Mouse (Mus musculus): ENCODE results near the gene Rtn2. TPM values are rescaled to one million over a fixed set of nuclear protein-coding genes. Genes with fewer than 3 reads are reported as not detected.

The Rtn2 gene
- total and polyA plus RNA-seq, 2 experiments from 2014 or later, result 104 to 172 TPM

- Histone ChIP-seq H3K9me3 (ENCODE audit: low read length) (no peaks in the 10 kb centered on the region), H3K27ac (ENCODE audit: low read depth, low read length) (0 out of 2 replicates have a peak overlapping the region, but pooled peaks have one; percentile 8), H3K27me3 (ENCODE audit: insufficient read depth, low read length) (no peaks in the 10 kb centered on the region), H3K4me3 (ENCODE audit: low read depth, low read length) (peak overlapping the region; percentile 36), H3K36me3 (ENCODE audit: insufficient read depth, low read length) (no peaks in the 10 kb centered on the region), H3K4me1 (ENCODE audit: insufficient read depth, low read length) (peaks cover 5% of the 10 kb centered on the region), H3K9ac (replicated peaks; ENCODE audit: low read length, poor library complexity, severe bottlenecking) (peak overlapping the region; percentile 34), H3K4me2 (ENCODE audit: low read depth, low read length, poor library complexity, severe bottlenecking) (peak overlapping the region; percentile 66)
- peak; percentile 42; the same call in 1 of the 2 replicates for ATAC-seq (ENCODE audit: low FRiP score)
- WGBS, result under 1% methylated on average over 22 of the region's 22 CpGs
- no peak for TF ChIP-seq CTCF (IDR thresholded peaks at IDR 0.05)
- DNase-seq (ENCODE audit: low spot score), result peak; percentile 80
These were observed 44.7 kb downstream of the Rtn2 start for GRCm38 (mm10) chr7:19327128-19327527.

DNA sequence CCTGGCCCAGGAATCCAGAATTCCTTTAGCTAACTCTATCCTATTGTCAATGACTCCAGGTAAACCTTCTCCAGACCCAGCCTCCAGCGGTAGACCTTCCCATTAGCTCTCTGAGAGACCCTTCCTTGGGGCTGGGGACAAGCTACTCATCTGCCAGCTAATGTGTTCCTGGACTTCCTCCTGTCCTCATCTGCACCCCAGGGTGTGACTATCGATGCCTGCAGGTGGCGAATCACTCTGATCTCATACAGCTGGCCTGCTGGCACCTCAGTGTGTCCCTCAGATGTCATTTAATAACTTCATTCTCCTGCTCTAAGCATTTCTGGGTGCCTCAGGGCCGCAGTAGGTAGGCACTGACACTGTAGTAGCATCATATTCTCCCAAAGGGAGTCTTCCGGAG lies 45.4 kb downstream of the Rtn2 start:
- WGBS, result 83% methylated on average over 5 of the region's 5 CpGs
- no peaks in the 10 kb centered on the region for H3K36me3 ChIP-seq (ENCODE audit: insufficient read depth, low read length)
- no peak overlapping the region for H3K9ac ChIP-seq (replicated peaks; ENCODE audit: low read length, poor library complexity, severe bottlenecking)
- H3K4me2 ChIP-seq (ENCODE audit: low read depth, low read length, poor library complexity, severe bottlenecking), result no peak overlapping the region
- ATAC-seq (ENCODE audit: low FRiP score) (no peak), DNase-seq (ENCODE audit: low spot score) (no peak)
- H3K4me3 ChIP-seq (ENCODE audit: low read depth, low read length), result no peak overlapping the region
- H3K4me1 ChIP-seq (ENCODE audit: insufficient read depth, low read length), result peaks cover 5% of the 10 kb centered on the region
- no peak overlapping the region for H3K27ac ChIP-seq (ENCODE audit: low read depth, low read length)
- no peak for TF ChIP-seq CTCF (IDR thresholded peaks at IDR 0.05)
- H3K9me3 ChIP-seq (ENCODE audit: low read length), result no peaks in the 10 kb centered on the region
- H3K27me3 ChIP-seq (ENCODE audit: insufficient read depth, low read length), result no peaks in the 10 kb centered on the region

DNA sequence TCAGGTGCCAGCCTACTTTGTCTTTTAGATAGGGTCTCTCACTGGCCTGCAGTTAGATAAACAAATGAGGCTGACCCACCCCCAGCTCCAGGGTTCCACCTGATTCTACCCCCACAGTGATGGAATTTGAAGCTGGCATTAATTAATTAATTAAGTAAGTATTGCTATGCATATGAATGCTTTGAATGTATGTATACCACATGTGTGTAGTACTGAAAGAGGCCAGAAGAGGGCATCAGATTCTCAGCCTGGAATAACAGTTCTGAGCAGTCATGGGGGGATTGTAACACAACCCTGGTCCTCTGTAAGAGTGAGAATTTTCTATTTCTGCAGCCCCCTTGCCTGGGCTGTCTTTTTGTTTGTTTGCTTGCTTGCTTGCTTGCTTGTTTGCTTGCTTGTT lies 46.0 kb downstream of the Rtn2 start:
- Histone ChIP-seq H3K4me2 (ENCODE audit: low read depth, low read length, poor library complexity, severe bottlenecking) (no peak overlapping the region), H3K27me3 (ENCODE audit: insufficient read depth, low read length) (no peaks in the 10 kb centered on the region), H3K4me1 (ENCODE audit: insufficient read depth, low read length) (peaks cover 5% of the 10 kb centered on the region), H3K36me3 (ENCODE audit: insufficient read depth, low read length) (no peaks in the 10 kb centered on the region), H3K9me3 (ENCODE audit: low read length) (no peaks in the 10 kb centered on the region), H3K9ac (replicated peaks; ENCODE audit: low read length, poor library complexity, severe bottlenecking) (no peak overlapping the region), H3K27ac (ENCODE audit: low read depth, low read length) (no peak overlapping the region), H3K4me3 (ENCODE audit: low read depth, low read length) (no peak overlapping the region)
- DNase-seq (ENCODE audit: low spot score) (no peak), ATAC-seq (ENCODE audit: low FRiP score) (no peak)
- peak; percentile 51 for TF ChIP-seq CTCF (IDR thresholded peaks at IDR 0.05)

- no peak overlapping the region for H3K27ac ChIP-seq (ENCODE audit: low read depth, low read length)
- TF ChIP-seq CTCF (IDR thresholded peaks at IDR 0.05), result no peak
- H3K9ac ChIP-seq (replicated peaks; ENCODE audit: low read length, poor library complexity, severe bottlenecking), result no peak overlapping the region
- no peaks in the 10 kb centered on the region for H3K9me3 ChIP-seq (ENCODE audit: low read length)
- 61% methylated on average over 2 of the region's 2 CpGs for WGBS
- ATAC-seq (ENCODE audit: low FRiP score) (no peak), DNase-seq (ENCODE audit: low spot score) (no peak)
- no peaks in the 10 kb centered on the region for H3K27me3 ChIP-seq (ENCODE audit: insufficient read depth, low read length)
- H3K4me3 ChIP-seq (ENCODE audit: low read depth, low read length), result no peak overlapping the region
- no peaks in the 10 kb centered on the region for H3K4me1 ChIP-seq (ENCODE audit: insufficient read depth, low read length)
- H3K4me2 ChIP-seq (ENCODE audit: low read depth, low read length, poor library complexity, severe bottlenecking), result no peak overlapping the region
- no peaks in the 10 kb centered on the region for H3K36me3 ChIP-seq (ENCODE audit: insufficient read depth, low read length)
These were observed 49.5 kb downstream of the Rtn2 start for GRCm38 (mm10) chr7:19331910-19332309.

DNA sequence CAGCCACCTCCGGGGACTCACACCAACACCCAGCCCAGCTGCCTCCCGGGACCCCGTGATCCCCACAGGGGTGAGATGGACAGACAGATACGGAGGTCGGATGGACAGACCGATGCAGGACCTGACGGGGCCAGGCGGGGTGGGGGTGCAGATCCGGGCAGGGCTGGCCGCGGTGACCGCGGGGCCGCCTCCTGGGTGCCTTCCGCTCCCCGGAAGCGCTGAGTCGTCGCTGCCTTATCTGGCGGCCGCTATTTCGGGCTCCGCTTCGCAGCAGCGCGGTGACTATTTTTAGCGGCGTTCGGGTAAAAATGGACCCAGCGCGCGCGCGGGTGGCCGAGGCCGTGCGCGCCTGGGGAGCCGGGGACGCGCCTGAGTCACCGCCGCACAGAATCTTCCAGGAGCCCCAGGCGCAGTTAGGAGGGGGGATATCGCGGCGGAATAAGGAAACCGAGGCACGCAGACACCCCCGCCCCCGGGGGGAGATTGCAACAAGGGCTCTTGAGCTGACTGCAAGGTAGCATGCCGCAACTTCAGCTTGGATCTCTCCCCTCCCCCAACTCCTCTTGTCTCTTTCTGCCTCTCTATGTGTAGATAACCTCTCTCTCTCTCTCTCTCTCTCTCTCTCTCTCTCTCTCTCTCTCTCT lies 50.4 kb downstream of the Rtn2 start:
- Histone ChIP-seq H3K27ac (ENCODE audit: low read depth, low read length) (peak overlapping the region; percentile 68), H3K9ac (replicated peaks; ENCODE audit: low read length, poor library complexity, severe bottlenecking) (peak overlapping the region; percentile 86), H3K9me3 (ENCODE audit: low read length) (no peaks in the 10 kb centered on the region), H3K27me3 (ENCODE audit: insufficient read depth, low read length) (no peaks in the 10 kb centered on the region), H3K4me2 (ENCODE audit: low read depth, low read length, poor library complexity, severe bottlenecking) (peak overlapping the region; percentile 93), H3K36me3 (ENCODE audit: insufficient read depth, low read length) (no peaks in the 10 kb centered on the region), H3K4me1 (ENCODE audit: insufficient read depth, low read length) (no peaks in the 10 kb centered on the region), H3K4me3 (ENCODE audit: low read depth, low read length) (peak overlapping the region; percentile 65)
- 1% methylated on average over 49 of the region's 52 CpGs for WGBS
- TF ChIP-seq CTCF (IDR thresholded peaks at IDR 0.05), result no peak
- ATAC-seq (ENCODE audit: low FRiP score), result peak; percentile 64
- peak; percentile 71 for DNase-seq (ENCODE audit: low spot score)

DNA sequence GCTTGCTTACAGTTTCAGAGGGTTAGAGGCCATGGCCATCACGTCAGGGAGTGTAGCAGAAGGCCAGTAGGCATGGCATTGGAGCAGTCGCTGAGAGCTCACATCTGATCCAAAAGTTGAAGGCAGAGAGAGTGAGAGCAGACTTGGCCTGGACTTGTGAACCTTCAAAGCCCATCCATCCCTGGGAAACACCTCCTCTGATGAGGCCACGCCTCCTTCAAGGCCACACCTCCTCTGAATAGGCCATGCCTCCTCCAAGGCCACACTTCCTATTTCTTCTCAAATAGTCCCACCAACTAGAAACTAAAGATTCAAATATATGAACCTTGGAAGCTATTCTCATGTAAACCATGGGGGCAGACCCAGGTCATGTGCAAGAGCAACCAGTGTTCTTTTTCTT lies 53.2 kb downstream of the Rtn2 start:
- Histone ChIP-seq H3K9me3 (ENCODE audit: low read length) (no peaks in the 10 kb centered on the region), H3K9ac (replicated peaks; ENCODE audit: low read length, poor library complexity, severe bottlenecking) (no peak overlapping the region), H3K27me3 (ENCODE audit: insufficient read depth, low read length) (no peaks in the 10 kb centered on the region), H3K4me3 (ENCODE audit: low read depth, low read length) (no peak overlapping the region), H3K4me2 (ENCODE audit: low read depth, low read length, poor library complexity, severe bottlenecking) (no peak overlapping the region), H3K4me1 (ENCODE audit: insufficient read depth, low read length) (no peaks in the 10 kb centered on the region), H3K27ac (ENCODE audit: low read depth, low read length) (no peak overlapping the region), H3K36me3 (ENCODE audit: insufficient read depth, low read length) (no peaks in the 10 kb centered on the region)
- WGBS, result 58% methylated on average over 3 of the region's 3 CpGs
- no peak for TF ChIP-seq CTCF (IDR thresholded peaks at IDR 0.05)
- no peak for ATAC-seq (ENCODE audit: low FRiP score)
- no peak for DNase-seq (ENCODE audit: low spot score)
